Mouse (Mus musculus): ENCODE results near the gene Mpc1.
"Not testable (repeated sequence)": the region's sequence is repeated elsewhere in the genome, so short reads cannot be mapped to it uniquely, and the experiment has no call there.

Gene Mpc1

DNA sequence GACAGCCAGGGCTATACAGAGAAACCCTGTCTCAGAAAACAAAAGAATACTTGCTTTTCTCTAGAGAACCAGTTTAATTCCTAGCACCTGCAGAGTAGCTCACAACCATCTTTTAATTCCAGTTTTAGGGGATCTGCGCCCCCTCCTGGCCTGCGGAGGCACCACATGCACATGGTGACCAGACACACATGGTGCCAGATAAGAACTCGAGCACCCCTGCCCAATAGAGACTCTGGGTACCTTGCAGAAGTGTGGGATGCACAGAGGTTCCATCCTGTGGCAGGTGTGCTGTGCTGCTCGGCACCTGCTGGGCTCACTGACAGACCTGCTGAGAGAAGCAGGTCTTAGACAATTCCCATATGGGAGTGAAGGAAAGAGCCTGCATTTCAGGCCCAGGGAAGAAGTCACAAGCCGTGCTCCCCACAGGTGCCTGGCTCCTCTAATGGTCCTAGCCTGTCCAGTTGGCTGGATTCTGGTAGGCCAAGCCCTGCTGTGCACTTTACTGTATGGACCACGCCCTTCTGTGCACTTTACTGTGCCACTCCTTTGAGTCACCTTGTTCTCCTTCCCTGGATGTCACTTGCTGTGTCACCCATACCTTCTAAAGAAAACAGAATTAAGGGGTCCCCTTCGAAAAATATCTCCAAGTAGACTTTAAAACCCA is 45.9 kb downstream of the Mpc1 start:
- DNase-seq (ENCODE audit: inconsistent ontology term): no peak

GRCm38 (mm10) chr17:8330602-8331001 is 47.9 kb downstream of the Mpc1 start:
- no peak for DNase-seq (ENCODE audit: inconsistent ontology term)

- not testable (repeated sequence) for DNase-seq (ENCODE audit: inconsistent ontology term)
Observed at GRCm38 (mm10) chr17:8337159-8337558, 54.5 kb downstream of the Mpc1 start, which contains the start of gene Prr18. Gene Prr18 (plus strand): TSS chr17:8337459.

DNA sequence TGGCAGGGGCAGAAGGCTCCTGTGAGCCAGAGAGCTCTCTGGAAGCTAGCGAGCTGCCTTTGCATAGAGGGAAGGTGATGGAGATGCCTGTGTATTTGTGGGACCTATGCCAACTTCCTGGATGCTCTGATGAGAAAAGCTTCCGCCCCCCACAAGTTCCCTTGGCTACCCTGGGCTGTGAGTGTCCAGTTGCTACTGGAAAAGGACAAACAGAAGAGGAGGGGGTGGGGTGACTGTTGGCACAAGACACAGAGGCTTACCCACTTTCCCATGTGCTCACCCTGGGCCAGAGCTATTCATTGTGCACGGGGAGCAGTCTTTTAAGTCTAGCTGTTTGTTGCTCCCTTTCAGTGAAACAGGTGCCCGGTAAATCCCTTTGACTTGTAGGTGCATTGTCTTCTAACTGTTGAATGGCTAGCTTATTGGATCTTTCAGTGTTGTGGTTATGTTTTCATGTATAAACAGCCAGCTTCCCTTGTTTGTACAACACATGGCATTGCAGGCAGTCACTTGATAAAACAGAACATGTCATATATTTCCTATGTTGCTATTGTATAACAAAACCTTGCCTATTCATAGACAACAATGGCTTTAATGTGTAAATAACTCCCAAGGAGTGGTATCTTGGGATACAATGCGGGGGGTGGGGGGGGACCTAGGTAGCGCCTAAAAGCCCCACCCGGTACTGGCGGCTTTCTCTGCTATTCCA is 57.1 kb downstream of the Mpc1 start:
- DNase-seq (ENCODE audit: inconsistent ontology term): peak; percentile 34

DNA sequence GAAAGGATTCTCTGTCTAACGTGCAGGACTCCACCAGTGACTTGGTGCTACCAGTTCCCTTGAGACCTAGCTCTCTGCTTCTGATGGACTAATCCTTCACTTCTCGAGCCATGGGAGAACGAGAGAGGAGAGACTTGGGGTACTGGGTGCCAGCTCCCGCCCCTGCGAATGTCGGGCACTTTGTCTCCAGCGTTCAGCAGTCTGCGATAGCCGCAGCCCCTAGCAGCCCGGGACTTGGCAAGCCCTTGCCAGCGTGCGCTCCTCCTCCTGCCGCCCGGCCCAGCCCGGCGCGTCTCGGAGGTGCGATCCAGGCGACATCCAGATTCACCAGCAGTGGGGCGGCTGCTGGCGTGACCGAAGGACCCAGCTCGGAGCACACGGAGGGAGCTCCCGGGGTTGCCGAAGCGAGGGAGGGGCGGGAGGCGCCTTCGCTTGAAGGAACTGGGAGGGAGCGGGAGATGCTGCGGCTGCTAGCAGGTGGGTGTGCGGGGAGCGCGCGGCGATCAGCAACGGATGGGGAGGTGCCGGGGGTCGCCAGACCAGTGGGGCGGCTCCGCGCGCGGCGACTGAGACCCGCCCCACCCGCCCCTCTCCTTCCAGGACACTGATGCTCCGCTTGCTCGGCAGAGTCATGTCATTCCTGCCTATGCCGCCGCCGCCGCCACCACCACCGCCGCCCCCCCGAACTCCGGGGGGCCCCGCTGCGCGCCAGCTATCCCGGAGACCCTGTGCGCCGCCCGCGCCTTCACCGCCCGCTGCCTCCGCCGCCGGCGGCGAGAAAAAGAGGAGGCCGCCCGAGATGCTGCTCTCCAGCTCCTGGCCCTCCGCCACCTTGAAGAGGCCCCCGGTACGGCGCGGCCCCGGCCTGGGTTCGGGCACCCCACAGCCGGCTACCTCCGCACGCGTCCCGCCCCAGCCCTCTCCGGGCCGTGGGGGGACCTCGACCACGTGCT is 58.0 kb downstream of the Mpc1 start:
- peak; percentile 59 for DNase-seq (ENCODE audit: inconsistent ontology term)

- no peak for DNase-seq (ENCODE audit: inconsistent ontology term)
Observed at GRCm38 (mm10) chr17:8341360-8341963, 58.8 kb downstream of the Mpc1 start.

DNA sequence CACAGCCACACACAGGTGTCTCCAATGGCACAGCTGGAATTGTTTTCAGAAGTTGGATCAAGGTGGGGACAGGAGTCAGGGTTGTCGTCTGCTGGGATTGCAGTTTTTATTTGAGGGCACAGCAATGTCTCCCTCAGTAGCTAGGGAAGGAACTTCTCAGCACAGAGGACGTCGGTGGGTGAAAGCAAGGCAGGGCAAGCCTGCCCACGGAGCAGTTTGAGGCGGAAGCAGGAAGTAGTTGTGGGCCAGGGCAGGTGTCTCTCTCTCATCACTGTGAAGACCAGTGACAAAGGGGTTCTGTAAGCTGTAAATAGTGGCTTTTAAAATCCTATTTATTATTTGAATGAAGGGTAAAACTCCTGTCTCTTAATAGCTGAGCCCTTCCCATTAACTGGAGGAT is 60.0 kb downstream of the Mpc1 start:
- DNase-seq (ENCODE audit: inconsistent ontology term): no peak

DNA sequence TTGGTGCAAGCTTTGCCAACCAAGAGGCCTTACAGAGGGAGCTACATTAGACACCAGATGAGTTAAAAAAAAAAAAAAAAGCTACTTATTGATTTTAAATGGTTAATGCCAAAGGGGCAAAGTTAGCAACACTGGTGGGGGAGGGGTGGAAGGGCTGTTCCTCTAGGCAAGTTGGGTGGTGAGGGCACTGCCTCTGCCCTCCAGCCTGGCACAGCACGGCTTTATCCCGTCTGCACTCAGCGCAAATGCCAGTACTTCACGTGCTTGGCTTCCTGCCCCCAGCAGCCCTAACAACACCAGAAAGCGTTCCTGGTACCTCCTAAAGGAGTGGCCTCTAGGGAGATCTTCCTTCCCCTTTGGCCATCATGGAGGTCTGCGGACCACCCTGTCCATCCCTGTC is 60.7 kb downstream of the Mpc1 start:
- DNase-seq (ENCODE audit: inconsistent ontology term): no peak

All from Muller cell, postnatal 12 days (primary cell).